Mouse (Mus musculus) forebrain, embryonic 10.5 days (tissue): ENCODE measurements around the gene 2010111I01Rik. TPM values are rescaled to one million over a fixed set of nuclear protein-coding genes. Genes with fewer than 3 reads are reported as not detected.
A peak's percentile ranks its signal among the peaks of the same experiment; 100 is the strongest.
"Not testable (repeated sequence)": the region's sequence is repeated elsewhere in the genome, so short reads cannot be mapped to it uniquely, and the experiment has no call there.

ENCODE experiments used
- DNase-seq: peaks from one replicate; pipeline ENCODE4 v3.0.0-alpha.2; 2017; ENCODE audit warnings: low spot score; ENCODE audit errors: extremely low spot score
- H3K27ac ChIP-seq: fragments of 300-500 bp; sonication (generic); 2 replicates; pipeline ENCODE4 v1.5.1; 2016; ENCODE audit warnings: mild to moderate bottlenecking
- H3K27me3 ChIP-seq: fragments of 300-500 bp; sonication (generic); 2 replicates; pipeline ENCODE4 v1.6.1; 2016; ENCODE audit warnings: mild to moderate bottlenecking; ENCODE audit not compliant: poor library complexity, severe bottlenecking
- H3K36me3 ChIP-seq: fragments of 300-500 bp; sonication (generic); replicated peaks from 2 replicates; pipeline ENCODE4 v1.6.1; 2016; ENCODE audit warnings: mild to moderate bottlenecking, moderate library complexity
- H3K4me1 ChIP-seq: fragments of 300-500 bp; sonication (generic); 2 replicates; pipeline ENCODE4 v1.6.1; 2016
- H3K4me3 ChIP-seq: fragments of 300-500 bp; sonication (generic); 2 replicates; pipeline ENCODE4 v1.5.1; 2016; ENCODE audit warnings: mild to moderate bottlenecking, moderate library complexity
- H3K9me3 ChIP-seq: fragments of 300-500 bp; sonication (generic); 2 replicates; pipeline ENCODE4 v1.6.1; 2016; ENCODE audit warnings: mild to moderate bottlenecking, moderate library complexity
- WGBS: fragments of 180-500 bp; shearing (Covaris S2); methylation state at CpG from one replicate; pipeline ENCODE4 v1.1.7; 2016; 5-methylcytosine and 5-hydroxymethylcytosine counted together
- polyA plus RNA-seq: library from polyadenylated mRNA; unstranded; fragments of >200 nt; fragmentation: Nextera tagmentation; extraction: Ambion mirVana; gene quantifications from 2 replicates; pipeline ENCODE4 v1.2.1, GENCODE M21; 2016

The 2010111I01Rik gene
- polyA plus RNA-seq: 43.9 and 45.6 TPM in 2 replicates

DNA sequence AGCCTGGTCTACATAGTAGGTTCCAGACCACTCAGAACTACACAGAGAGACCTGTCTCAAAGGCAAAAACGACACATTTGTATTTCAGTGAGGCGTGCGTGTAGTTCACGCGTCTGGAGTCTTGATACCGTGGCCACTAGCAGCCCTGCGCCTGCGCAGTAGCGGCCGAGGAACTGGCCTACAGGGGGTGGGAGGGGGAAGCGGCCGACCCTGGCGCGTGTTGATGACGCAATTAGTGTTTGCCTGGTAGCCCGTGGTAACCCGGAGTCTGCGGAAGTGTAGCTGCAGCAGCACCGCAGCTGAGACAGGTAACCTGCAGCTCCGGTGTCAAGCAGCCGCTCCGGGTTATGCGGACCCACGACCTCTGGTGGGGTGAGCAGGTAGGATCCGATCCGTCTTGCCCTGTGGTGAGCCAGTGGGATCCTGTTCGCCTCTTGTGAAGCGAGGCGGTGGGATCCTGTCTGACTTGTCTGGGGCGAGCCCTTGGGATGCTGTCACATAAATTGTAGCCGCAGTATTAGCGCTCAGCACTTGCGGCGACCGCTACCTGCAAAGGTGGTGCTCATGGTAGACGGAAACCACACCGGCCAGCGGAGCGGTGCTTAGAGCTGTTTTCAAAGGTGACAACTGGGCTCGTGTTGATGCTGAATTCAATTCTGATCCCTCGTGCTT is at the start of gene 2010111I01Rik:
2010111I01Rik (plus strand) TSS at position 254 of the 672 bp plus-strand sequence.
- peak; percentile 97 for DNase-seq
- H3K27me3 ChIP-seq: no peaks in the 10 kb centered on the region
- no peaks in the 10 kb centered on the region; the same call in 1 of the 2 replicates for H3K36me3 ChIP-seq
- peaks cover 10% of the 10 kb centered on the region for H3K4me1 ChIP-seq
- under 1% methylated on average over 41 of the region's 41 CpGs for WGBS
- H3K27ac ChIP-seq: peak within 1 kb of the TSS; percentile 82
- no peaks in the 10 kb centered on the region for H3K9me3 ChIP-seq
- H3K4me3 ChIP-seq: peak within 1 kb of the TSS; percentile 70

DNA sequence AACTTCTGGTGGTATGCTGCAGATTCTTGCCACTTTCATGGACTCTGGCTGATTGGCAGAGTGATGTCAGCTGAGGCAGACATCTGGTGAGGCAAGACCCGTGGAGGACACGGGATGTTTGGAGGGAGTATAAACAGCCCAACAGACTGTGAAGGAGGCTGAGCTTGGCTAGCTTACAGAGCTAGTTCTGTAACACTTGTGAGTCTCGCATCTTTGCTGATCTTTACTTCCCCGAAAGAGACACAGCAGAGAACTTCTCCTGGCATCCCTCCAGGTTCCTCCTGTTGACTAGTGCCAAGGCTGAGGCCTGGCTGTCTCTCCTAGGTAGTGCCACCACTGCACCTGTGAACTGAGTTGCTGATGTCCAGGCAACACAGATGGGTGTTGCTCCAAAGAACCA is 48.0 kb upstream of the 2010111I01Rik start:
- no peak overlapping the region for H3K27ac ChIP-seq
- H3K9me3 ChIP-seq: no peaks in the 10 kb centered on the region
- WGBS: 85% methylated on average over 4 of the region's 4 CpGs
- no peaks in the 10 kb centered on the region for H3K4me1 ChIP-seq
- H3K4me3 ChIP-seq: no peak overlapping the region
- DNase-seq: no peak
- no peaks in the 10 kb centered on the region for H3K27me3 ChIP-seq
- H3K36me3 ChIP-seq: no peaks in the 10 kb centered on the region

DNA sequence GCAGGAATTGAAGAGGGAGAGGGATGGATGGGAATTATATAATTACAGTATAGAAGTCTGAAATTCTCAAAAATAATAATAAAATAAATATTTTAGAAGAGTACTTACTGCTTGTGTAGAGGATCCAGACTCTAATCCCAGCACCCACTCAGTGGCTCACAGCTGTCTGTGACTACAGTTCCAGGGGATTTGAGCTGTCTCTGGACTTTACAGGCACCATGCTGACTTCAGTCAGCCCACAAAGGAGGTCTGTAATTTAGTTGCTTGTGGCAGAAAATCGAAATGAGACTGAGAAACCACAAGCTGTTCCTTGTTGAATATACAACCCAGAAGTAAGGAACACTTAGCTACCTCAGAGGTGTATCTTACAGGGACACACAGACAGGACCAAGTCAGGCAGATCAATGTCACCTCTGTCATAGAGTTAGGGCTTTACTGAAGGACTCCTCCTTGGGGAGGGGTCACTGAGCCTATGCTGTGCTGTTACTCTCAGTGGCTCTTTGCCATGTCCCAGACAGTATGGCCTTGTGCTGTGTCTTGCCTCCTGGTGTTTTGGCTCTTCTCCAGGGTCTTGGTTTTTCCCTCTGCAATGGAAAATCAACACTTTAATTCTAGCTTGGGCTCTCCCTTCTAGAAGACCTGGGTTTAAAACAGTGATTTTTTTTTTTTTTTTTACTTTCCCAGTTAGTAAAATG is 47.1 kb upstream of the 2010111I01Rik start:
- DNase-seq: no peak
- Histone ChIP-seq H3K36me3 (no peaks in the 10 kb centered on the region), H3K4me3 (no peak overlapping the region), H3K9me3 (no peaks in the 10 kb centered on the region), H3K27ac (no peak overlapping the region), H3K4me1 (no peaks in the 10 kb centered on the region), H3K27me3 (no peaks in the 10 kb centered on the region)
- WGBS: 56% methylated on average over 1 of the region's 1 CpGs

DNA sequence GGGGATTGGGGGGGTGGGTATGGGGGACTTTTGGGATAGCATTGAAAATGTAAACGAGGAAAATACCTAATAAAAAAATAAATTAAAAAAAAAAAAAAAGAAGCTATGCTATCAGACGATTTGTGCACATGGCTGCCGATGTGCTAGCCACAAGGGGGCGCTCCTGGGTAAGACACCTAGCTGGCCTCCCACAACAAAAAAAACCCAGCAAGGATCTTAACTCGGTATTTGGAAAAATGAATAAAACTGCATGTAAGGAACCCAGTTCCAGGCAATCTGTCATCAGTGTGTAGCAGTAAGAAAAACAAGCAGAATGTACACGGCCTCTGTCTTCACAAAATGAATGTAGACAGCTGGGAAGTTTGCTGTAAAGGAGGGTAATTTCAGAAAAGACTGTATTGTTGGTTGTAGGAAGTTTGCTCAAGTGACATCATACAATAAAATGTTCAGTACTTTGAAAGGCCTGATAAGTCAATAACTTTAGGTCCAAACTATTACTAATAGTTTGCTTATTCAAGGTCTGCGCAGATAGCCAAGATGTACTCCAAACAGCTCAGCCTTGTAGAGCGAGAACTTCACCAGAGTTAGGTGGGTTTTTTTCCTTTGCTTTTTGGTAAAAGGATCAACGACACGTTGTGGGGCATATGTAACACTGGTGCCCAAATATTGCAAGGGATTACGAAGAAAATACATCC is 44.9 kb upstream of the 2010111I01Rik start:
- Histone ChIP-seq H3K27ac (no peak overlapping the region), H3K27me3 (no peaks in the 10 kb centered on the region), H3K4me3 (no peak overlapping the region), H3K4me1 (no peaks in the 10 kb centered on the region), H3K9me3 (no peaks in the 10 kb centered on the region), H3K36me3 (no peaks in the 10 kb centered on the region)
- 42% methylated on average over 11 of the region's 11 CpGs for WGBS
- DNase-seq: peak; percentile 67

DNA sequence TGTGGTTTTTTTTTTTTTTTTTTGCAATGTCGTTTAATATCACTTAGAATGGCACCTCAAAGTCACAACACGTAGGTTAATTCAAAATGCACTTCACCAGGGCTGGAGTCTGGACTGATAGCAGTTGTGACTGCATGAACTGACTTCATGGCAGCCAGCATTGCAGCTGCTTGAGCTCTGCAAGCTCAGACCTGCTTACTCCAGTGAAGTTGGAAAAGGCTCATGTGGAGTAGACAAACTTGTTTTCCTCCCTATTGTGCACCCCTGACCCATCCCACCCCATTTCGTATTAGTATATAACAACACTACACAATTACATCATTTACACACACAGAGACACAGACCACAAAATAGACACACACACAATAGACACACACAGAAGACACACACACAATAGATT is 42.0 kb upstream of the 2010111I01Rik start:
- Histone ChIP-seq H3K4me1 (no peaks in the 10 kb centered on the region), H3K27me3 (no peaks in the 10 kb centered on the region), H3K4me3 (no peak overlapping the region), H3K27ac (no peak overlapping the region), H3K36me3 (no peaks in the 10 kb centered on the region), H3K9me3 (no peaks in the 10 kb centered on the region)
- no peak for DNase-seq
- WGBS: 84% methylated on average over 3 of the region's 3 CpGs

DNA sequence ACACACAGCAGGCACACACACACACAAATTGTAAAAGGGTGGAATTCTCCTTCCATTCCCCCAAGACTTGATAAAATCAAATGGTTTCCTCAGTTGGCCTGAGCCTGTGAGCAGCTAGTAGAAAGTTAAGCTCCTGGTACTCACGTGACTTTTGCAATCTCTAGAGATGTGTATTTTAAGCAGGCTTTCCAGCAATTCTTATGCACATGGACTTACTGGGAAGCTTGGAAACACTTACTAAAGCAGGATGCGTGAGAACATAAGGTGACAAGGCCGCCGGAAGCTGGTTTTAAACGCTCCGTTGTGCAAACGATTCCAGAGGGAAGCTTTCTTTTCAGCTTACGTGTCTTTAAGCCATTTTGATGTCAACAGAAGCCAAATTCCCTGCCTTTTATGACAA is 41.5 kb upstream of the 2010111I01Rik start:
- H3K27me3 ChIP-seq: no peaks in the 10 kb centered on the region
- no peak for DNase-seq
- no peaks in the 10 kb centered on the region for H3K9me3 ChIP-seq
- H3K4me1 ChIP-seq: no peaks in the 10 kb centered on the region
- WGBS: 85% methylated on average over 8 of the region's 8 CpGs
- H3K27ac ChIP-seq: no peak overlapping the region
- H3K36me3 ChIP-seq: no peaks in the 10 kb centered on the region
- no peak overlapping the region for H3K4me3 ChIP-seq

DNA sequence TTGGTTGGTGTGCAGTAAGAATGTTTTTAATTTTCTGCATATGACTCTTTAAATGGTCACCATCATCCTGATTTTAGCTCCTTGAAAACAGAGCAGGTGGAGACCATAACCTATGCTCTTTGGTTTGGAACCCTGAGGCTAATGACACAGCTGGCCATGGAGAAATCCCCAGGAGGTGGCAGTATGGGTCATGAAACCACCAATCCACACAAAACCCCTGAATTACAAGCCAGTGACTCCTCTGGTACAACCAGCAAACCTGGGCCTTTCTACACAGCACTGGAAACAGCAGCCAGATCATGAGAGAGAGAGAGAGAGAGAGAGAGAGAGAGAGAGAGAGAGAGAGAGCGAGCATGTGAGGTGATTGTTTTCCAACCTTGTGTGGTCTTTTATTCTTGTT is 38.2 kb upstream of the 2010111I01Rik start:
- no peak for DNase-seq
- H3K36me3 ChIP-seq: no peaks in the 10 kb centered on the region
- 80% methylated on average over 1 of the region's 1 CpGs for WGBS
- 0 out of 2 replicates have a peak, but pooled peaks cover 5% of the 10 kb centered on the region for H3K4me1 ChIP-seq
- no peaks in the 10 kb centered on the region for H3K27me3 ChIP-seq
- no peak overlapping the region for H3K4me3 ChIP-seq
- H3K9me3 ChIP-seq: no peaks in the 10 kb centered on the region
- H3K27ac ChIP-seq: no peak overlapping the region

DNA sequence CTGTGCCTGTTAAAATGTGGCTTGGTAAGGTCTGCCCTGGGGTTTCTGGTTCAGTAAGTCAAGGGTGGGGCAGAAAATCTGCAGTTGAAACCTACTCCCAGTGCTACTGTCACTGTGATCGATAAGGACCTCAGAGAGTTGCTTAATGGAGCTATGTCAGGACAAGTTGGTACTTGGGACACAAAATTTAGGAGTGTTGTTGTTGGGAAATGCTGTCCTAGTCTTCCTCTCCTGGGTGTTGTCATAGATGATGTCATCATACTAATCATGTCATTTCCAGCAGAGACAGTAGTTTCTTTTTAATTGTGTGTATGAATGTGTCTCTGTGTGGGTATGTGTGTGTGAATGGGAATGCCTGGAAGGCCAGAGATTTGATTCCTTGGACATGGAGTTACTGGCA is 37.2 kb upstream of the 2010111I01Rik start:
- Histone ChIP-seq H3K27ac (no peak overlapping the region), H3K27me3 (no peaks in the 10 kb centered on the region), H3K9me3 (no peaks in the 10 kb centered on the region), H3K4me1 (0 out of 2 replicates have a peak, but pooled peaks cover 5% of the 10 kb centered on the region), H3K4me3 (no peak overlapping the region), H3K36me3 (no peaks in the 10 kb centered on the region)
- no peak for DNase-seq
- WGBS: 90% methylated on average over 1 of the region's 1 CpGs

DNA sequence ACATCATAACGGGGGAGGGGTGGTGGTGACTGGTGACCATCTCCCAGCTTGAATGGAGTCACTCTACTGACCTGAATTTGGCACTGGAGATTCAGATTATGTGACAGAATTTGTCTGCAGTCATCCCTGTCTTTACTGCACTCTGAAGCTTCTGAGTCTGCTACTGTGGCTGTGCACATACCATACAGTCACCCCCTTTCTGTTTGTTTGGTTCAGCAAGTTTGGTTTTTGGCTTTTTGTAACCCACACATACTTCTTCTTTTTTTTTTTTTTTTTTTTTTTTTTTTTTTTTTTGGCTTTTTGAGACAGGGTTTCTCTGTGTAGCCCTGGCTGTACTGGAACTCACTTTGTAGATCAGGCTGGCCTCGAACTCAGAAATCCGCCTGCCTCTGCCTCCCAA is 35.5 kb upstream of the 2010111I01Rik start:
- not testable (repeated sequence) for H3K36me3 ChIP-seq, H3K4me3 ChIP-seq, H3K9me3 ChIP-seq, H3K4me1 ChIP-seq, H3K27me3 ChIP-seq, DNase-seq, H3K27ac ChIP-seq
- WGBS: 93% methylated on average over 3 of the region's 3 CpGs

DNA sequence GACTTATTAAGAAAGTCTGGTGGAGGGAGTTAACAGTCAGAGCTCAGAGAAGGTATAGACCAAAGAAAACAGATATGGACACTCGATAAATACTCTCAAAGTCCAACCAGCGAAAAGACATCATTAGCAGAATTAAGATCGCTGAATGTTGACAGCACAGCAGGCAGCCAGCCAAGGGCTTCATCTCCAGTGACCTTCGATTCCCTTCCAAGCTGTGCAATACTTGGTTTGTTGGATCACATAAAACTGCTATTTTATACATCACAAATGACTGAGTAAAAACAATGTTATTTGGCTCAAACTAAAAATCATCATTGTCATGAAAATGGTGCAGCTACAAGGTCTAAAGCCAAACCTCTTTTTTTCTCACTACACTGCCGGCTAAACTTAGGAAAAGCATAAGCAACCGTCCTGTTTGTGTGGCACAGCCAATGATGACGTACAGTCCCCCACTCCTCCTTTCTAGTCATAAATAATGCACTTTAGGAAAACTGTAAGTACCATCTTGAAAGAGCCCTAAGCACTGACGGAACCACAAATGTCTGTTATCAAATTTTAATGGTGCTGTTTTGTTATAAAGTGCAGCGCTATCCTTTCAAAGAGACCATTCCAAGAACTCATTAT is 34.8 kb upstream of the 2010111I01Rik start:
- Histone ChIP-seq H3K27ac (no peak overlapping the region), H3K27me3 (no peaks in the 10 kb centered on the region)
- WGBS: 87% methylated on average over 9 of the region's 9 CpGs

DNA sequence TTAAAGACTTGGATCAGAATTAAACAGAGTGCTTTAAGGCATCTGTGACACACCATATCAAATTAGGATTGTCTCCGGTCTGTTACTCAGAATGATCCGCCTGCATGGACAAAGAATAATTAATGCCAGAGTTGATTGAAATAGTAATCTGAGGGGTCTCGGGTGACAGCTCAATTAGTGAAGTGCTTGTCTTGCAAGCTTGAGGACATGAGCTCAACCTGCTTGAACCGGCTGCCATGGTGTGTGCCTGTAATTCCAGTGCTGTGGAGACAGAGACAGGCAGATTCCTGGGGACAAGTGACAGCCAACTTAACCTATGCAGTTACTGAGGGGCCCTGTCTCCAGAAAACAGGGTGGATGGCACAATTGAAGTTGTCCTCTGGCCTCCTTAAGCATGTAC is 32.2 kb upstream of the 2010111I01Rik start:
- no peaks in the 10 kb centered on the region for H3K27me3 ChIP-seq
- DNase-seq: no peak
- H3K9me3 ChIP-seq: no peaks in the 10 kb centered on the region
- H3K4me1 ChIP-seq: 0 out of 2 replicates have a peak, but pooled peaks cover 5% of the 10 kb centered on the region
- 76% methylated on average over 4 of the region's 4 CpGs for WGBS
- no peak overlapping the region for H3K4me3 ChIP-seq
- H3K27ac ChIP-seq: no peak overlapping the region
- H3K36me3 ChIP-seq: no peaks in the 10 kb centered on the region

More for the DNA sequence above, 34.8 kb upstream of the 2010111I01Rik start:
- no peaks in the 10 kb centered on the region for H3K36me3 ChIP-seq
- no peak for DNase-seq
- H3K4me3 ChIP-seq: no peak overlapping the region
- H3K4me1 ChIP-seq: 0 out of 2 replicates have a peak, but pooled peaks cover 5% of the 10 kb centered on the region
- no peaks in the 10 kb centered on the region for H3K9me3 ChIP-seq

DNA sequence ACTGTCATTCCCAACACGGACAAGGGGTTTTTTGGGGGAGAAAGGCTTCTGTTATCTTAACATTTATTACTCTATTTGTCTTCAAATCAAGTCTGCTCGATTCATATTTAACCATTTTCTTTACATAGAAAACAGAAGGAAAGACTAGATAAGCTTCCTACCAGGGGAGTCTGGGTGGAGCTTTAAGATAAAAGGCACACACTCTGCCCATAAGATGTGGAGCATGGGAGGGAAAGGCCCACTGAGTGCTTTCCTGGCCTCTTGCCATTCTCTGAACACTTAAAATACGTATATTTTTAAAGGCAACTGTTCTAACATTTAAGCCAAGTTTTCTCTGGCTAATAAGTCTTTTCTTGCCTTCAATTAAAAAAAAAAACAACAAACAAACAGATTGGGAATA is 25.3 kb upstream of the 2010111I01Rik start:
- WGBS: 85% methylated on average over 3 of the region's 3 CpGs

More for the DNA sequence above, 25.3 kb upstream of the 2010111I01Rik start:
- no peaks in the 10 kb centered on the region for H3K4me1 ChIP-seq
- H3K4me3 ChIP-seq: no peak overlapping the region
- H3K36me3 ChIP-seq: no peaks in the 10 kb centered on the region
- H3K9me3 ChIP-seq: no peaks in the 10 kb centered on the region
- DNase-seq: no peak
- no peak overlapping the region for H3K27ac ChIP-seq
- H3K27me3 ChIP-seq: no peaks in the 10 kb centered on the region
